Mouse (Mus musculus): ENCODE measurements around the gene E130309D02Rik.

E130309D02Rik gene

GRCm38 (mm10) chr5:143309916-143310315 lies 5.2 kb downstream of the E130309D02Rik start:
- DNase-seq (ENCODE audit: low spot score in 2 of 2): no peak

GRCm38 (mm10) chr5:143308825-143309224 lies 6.3 kb downstream of the E130309D02Rik start:
- no peak for DNase-seq (ENCODE audit: low spot score in 2 of 2)

- DNase-seq (ENCODE audit: low spot score in 2 of 2): no peak
Measured at GRCm38 (mm10) chr5:143304251-143304650, 10.9 kb downstream of the E130309D02Rik start.

- DNase-seq (ENCODE audit: low spot score in 2 of 2): no peak
Measured at GRCm38 (mm10) chr5:143301296-143301695, 13.9 kb downstream of the E130309D02Rik start.

GRCm38 (mm10) chr5:143299686-143300085 lies 15.5 kb downstream of the E130309D02Rik start:
- DNase-seq (ENCODE audit: low spot score in 2 of 2): peak; percentile 42 to 60

GRCm38 (mm10) chr5:143298391-143298790 lies 16.8 kb downstream of the E130309D02Rik start:
- no peak for DNase-seq (ENCODE audit: low spot score in 2 of 2)

GRCm38 (mm10) chr5:143297986-143298385 lies 17.2 kb downstream of the E130309D02Rik start:
- no peak for DNase-seq (ENCODE audit: low spot score in 2 of 2)

- no peak for DNase-seq (ENCODE audit: low spot score in 2 of 2)
Measured at GRCm38 (mm10) chr5:143295330-143295729, 19.8 kb downstream of the E130309D02Rik start.

GRCm38 (mm10) chr5:143294862-143295261 lies 20.3 kb downstream of the E130309D02Rik start:
- DNase-seq (ENCODE audit: low spot score in 2 of 2): no peak

GRCm38 (mm10) chr5:143293404-143293803 lies 21.8 kb downstream of the E130309D02Rik start, which contains the start of gene Zfp853:
Gene Zfp853 (minus strand): TSS chr5:143293623.
- DNase-seq (ENCODE audit: low spot score in 2 of 2): no peak

GRCm38 (mm10) chr5:143292879-143293278 lies 22.3 kb downstream of the E130309D02Rik start:
- DNase-seq (ENCODE audit: low spot score in 2 of 2): no peak

- no peak for DNase-seq (ENCODE audit: low spot score in 2 of 2)
Measured at GRCm38 (mm10) chr5:143289299-143289698, 25.9 kb downstream of the E130309D02Rik start.

GRCm38 (mm10) chr5:143288378-143288911 lies 26.7 kb downstream of the E130309D02Rik start:
- DNase-seq (ENCODE audit: low spot score in 2 of 2): no peak

- no peak for DNase-seq (ENCODE audit: low spot score in 2 of 2)
Measured at GRCm38 (mm10) chr5:143287774-143288328, 27.3 kb downstream of the E130309D02Rik start.

GRCm38 (mm10) chr5:143284762-143285161 lies 30.4 kb downstream of the E130309D02Rik start:
- DNase-seq (ENCODE audit: low spot score in 2 of 2): no peak

GRCm38 (mm10) chr5:143279247-143279646 lies 35.9 kb downstream of the E130309D02Rik start:
- DNase-seq (ENCODE audit: low spot score in 2 of 2): no peak

GRCm38 (mm10) chr5:143275761-143276160 lies 39.4 kb downstream of the E130309D02Rik start:
- DNase-seq (ENCODE audit: low spot score in 2 of 2): no peak

- no peak for DNase-seq (ENCODE audit: low spot score in 2 of 2)
Measured at GRCm38 (mm10) chr5:143272540-143273330, 42.4 kb downstream of the E130309D02Rik start.

- no peak for DNase-seq (ENCODE audit: low spot score in 2 of 2)
Measured at GRCm38 (mm10) chr5:143272108-143272507, 43.1 kb downstream of the E130309D02Rik start.

- DNase-seq (ENCODE audit: low spot score in 2 of 2): no peak
Measured at GRCm38 (mm10) chr5:143271642-143272041, 43.5 kb downstream of the E130309D02Rik start.

- no peak for DNase-seq (ENCODE audit: low spot score in 2 of 2)
Measured at GRCm38 (mm10) chr5:143270151-143270519, 45.0 kb downstream of the E130309D02Rik start.

GRCm38 (mm10) chr5:143269363-143270150 lies 45.6 kb downstream of the E130309D02Rik start, which contains the start of gene Zfp316:
Gene Zfp316 (minus strand): TSS chr5:143270022.
- peak; percentile 39 to 47 for DNase-seq (ENCODE audit: low spot score in 2 of 2)
